Mouse (Mus musculus): ENCODE measurements around the gene Kirrel. TPM values are rescaled to one million over a fixed set of nuclear protein-coding genes. Genes with fewer than 3 reads are reported as not detected.

The Kirrel gene
- polyA plus RNA-seq, 1 experiment from 2014 or later, result 11.0 TPM

GRCm38 (mm10) chr3:87072612-87073515 is 101.7 kb downstream of the Kirrel start:
- no peak for DNase-seq (ENCODE audit: low spot score)
- no peak overlapping the region for H3K4me3 ChIP-seq (ENCODE audit: low read depth, low read length)
- ATAC-seq (ENCODE audit: insufficient read depth, low FRiP score, low TSS enrichment), result no peak
- H3K27ac ChIP-seq (ENCODE audit: low read depth, low read length), result no peak overlapping the region
- H3K9me3 ChIP-seq (ENCODE audit: control insufficient read depth, low read length), result no peaks in the 10 kb centered on the region
- H3K4me1 ChIP-seq (ENCODE audit: control insufficient read depth, insufficient read depth, low read length), result no peaks in the 10 kb centered on the region
- 43% methylated on average over 13 of the region's 13 CpGs for WGBS
- H3K9ac ChIP-seq (ENCODE audit: low read length), result no peak overlapping the region
- H3K27me3 ChIP-seq (ENCODE audit: control insufficient read depth, insufficient read depth, low read length), result no peaks in the 10 kb centered on the region
- no peaks in the 10 kb centered on the region for H3K36me3 ChIP-seq (ENCODE audit: control insufficient read depth, insufficient read depth, low read length)
- no peak overlapping the region for H3K4me2 ChIP-seq (ENCODE audit: low read depth)

GRCm38 (mm10) chr3:87072191-87072590 is 102.4 kb downstream of the Kirrel start:
- 78% methylated on average over 3 of the region's 3 CpGs for WGBS

GRCm38 (mm10) chr3:87067396-87067975 is 107.1 kb downstream of the Kirrel start:
- Histone ChIP-seq H3K4me1 (ENCODE audit: control insufficient read depth, insufficient read depth, low read length) (no peaks in the 10 kb centered on the region), H3K27ac (ENCODE audit: low read depth, low read length) (no peak overlapping the region), H3K9me3 (ENCODE audit: control insufficient read depth, low read length) (no peaks in the 10 kb centered on the region), H3K27me3 (ENCODE audit: control insufficient read depth, insufficient read depth, low read length) (no peaks in the 10 kb centered on the region), H3K36me3 (ENCODE audit: control insufficient read depth, insufficient read depth, low read length) (no peaks in the 10 kb centered on the region), H3K4me3 (ENCODE audit: low read depth, low read length) (no peak overlapping the region), H3K9ac (ENCODE audit: low read length) (no peak overlapping the region), H3K4me2 (ENCODE audit: low read depth) (no peak overlapping the region)
- 90% methylated on average over 8 of the region's 8 CpGs for WGBS
- ATAC-seq (ENCODE audit: insufficient read depth, low FRiP score, low TSS enrichment) (no peak), DNase-seq (ENCODE audit: low spot score) (no peak)

More at GRCm38 (mm10) chr3:87072191-87072590, 102.4 kb downstream of the Kirrel start:
- no peak overlapping the region for H3K4me3 ChIP-seq (ENCODE audit: low read depth, low read length)
- no peaks in the 10 kb centered on the region for H3K27me3 ChIP-seq (ENCODE audit: control insufficient read depth, insufficient read depth, low read length)
- DNase-seq (ENCODE audit: low spot score) (no peak), ATAC-seq (ENCODE audit: insufficient read depth, low FRiP score, low TSS enrichment) (no peak)
- H3K27ac ChIP-seq (ENCODE audit: low read depth, low read length), result no peak overlapping the region
- no peak overlapping the region for H3K4me2 ChIP-seq (ENCODE audit: low read depth)
- no peak overlapping the region for H3K9ac ChIP-seq (ENCODE audit: low read length)
- H3K4me1 ChIP-seq (ENCODE audit: control insufficient read depth, insufficient read depth, low read length), result no peaks in the 10 kb centered on the region
- no peaks in the 10 kb centered on the region for H3K36me3 ChIP-seq (ENCODE audit: control insufficient read depth, insufficient read depth, low read length)
- no peaks in the 10 kb centered on the region for H3K9me3 ChIP-seq (ENCODE audit: control insufficient read depth, low read length)

- H3K4me2 ChIP-seq (ENCODE audit: low read depth), result no peak overlapping the region
- no peaks in the 10 kb centered on the region for H3K9me3 ChIP-seq (ENCODE audit: control insufficient read depth, low read length)
- no peak overlapping the region for H3K27ac ChIP-seq (ENCODE audit: low read depth, low read length)
- H3K36me3 ChIP-seq (ENCODE audit: control insufficient read depth, insufficient read depth, low read length), result no peaks in the 10 kb centered on the region
- H3K9ac ChIP-seq (ENCODE audit: low read length), result no peak overlapping the region
- H3K4me1 ChIP-seq (ENCODE audit: control insufficient read depth, insufficient read depth, low read length), result no peaks in the 10 kb centered on the region
- DNase-seq (ENCODE audit: low spot score) (no peak), ATAC-seq (ENCODE audit: insufficient read depth, low FRiP score, low TSS enrichment) (no peak)
- 87% methylated on average over 1 of the region's 1 CpGs for WGBS
- no peak overlapping the region for H3K4me3 ChIP-seq (ENCODE audit: low read depth, low read length)
- no peaks in the 10 kb centered on the region for H3K27me3 ChIP-seq (ENCODE audit: control insufficient read depth, insufficient read depth, low read length)
These were observed 120.6 kb downstream of the Kirrel start for GRCm38 (mm10) chr3:87053939-87054338.

- no peak overlapping the region for H3K27ac ChIP-seq (ENCODE audit: low read depth, low read length)
- DNase-seq (ENCODE audit: low spot score), result no peak
- H3K9me3 ChIP-seq (ENCODE audit: control insufficient read depth, low read length), result no peaks in the 10 kb centered on the region
- H3K4me3 ChIP-seq (ENCODE audit: low read depth, low read length), result no peak overlapping the region
- H3K27me3 ChIP-seq (ENCODE audit: control insufficient read depth, insufficient read depth, low read length), result no peaks in the 10 kb centered on the region
- H3K36me3 ChIP-seq (ENCODE audit: control insufficient read depth, insufficient read depth, low read length), result no peaks in the 10 kb centered on the region
- H3K4me2 ChIP-seq (ENCODE audit: low read depth), result no peak overlapping the region
- H3K9ac ChIP-seq (ENCODE audit: low read length), result no peak overlapping the region
- no peaks in the 10 kb centered on the region for H3K4me1 ChIP-seq (ENCODE audit: control insufficient read depth, insufficient read depth, low read length)
- WGBS, result 90% methylated on average over 5 of the region's 5 CpGs
- no peak for ATAC-seq (ENCODE audit: insufficient read depth, low FRiP score, low TSS enrichment)
These were observed 126.7 kb downstream of the Kirrel start for GRCm38 (mm10) chr3:87047801-87048200.

GRCm38 (mm10) chr3:87041733-87042132 is 132.8 kb downstream of the Kirrel start:
- 87% methylated on average over 2 of the region's 2 CpGs for WGBS

GRCm38 (mm10) chr3:87038500-87038899 is 136.0 kb downstream of the Kirrel start:
- H3K9me3 ChIP-seq (ENCODE audit: control insufficient read depth, low read length), result no peaks in the 10 kb centered on the region
- H3K36me3 ChIP-seq (ENCODE audit: control insufficient read depth, insufficient read depth, low read length), result no peaks in the 10 kb centered on the region
- H3K27me3 ChIP-seq (ENCODE audit: control insufficient read depth, insufficient read depth, low read length), result no peaks in the 10 kb centered on the region
- no peak overlapping the region for H3K4me3 ChIP-seq (ENCODE audit: low read depth, low read length)
- H3K4me2 ChIP-seq (ENCODE audit: low read depth), result no peak overlapping the region
- ATAC-seq (ENCODE audit: insufficient read depth, low FRiP score, low TSS enrichment) (no peak), DNase-seq (ENCODE audit: low spot score) (no peak)
- H3K9ac ChIP-seq (ENCODE audit: low read length), result no peak overlapping the region
- no peak overlapping the region for H3K27ac ChIP-seq (ENCODE audit: low read depth, low read length)
- 91% methylated on average over 6 of the region's 6 CpGs for WGBS
- H3K4me1 ChIP-seq (ENCODE audit: control insufficient read depth, insufficient read depth, low read length), result no peaks in the 10 kb centered on the region

More at GRCm38 (mm10) chr3:87041733-87042132, 132.8 kb downstream of the Kirrel start:
- no peak overlapping the region for H3K9ac ChIP-seq (ENCODE audit: low read length)
- no peak for ATAC-seq (ENCODE audit: insufficient read depth, low FRiP score, low TSS enrichment)
- no peak overlapping the region for H3K4me2 ChIP-seq (ENCODE audit: low read depth)
- H3K4me3 ChIP-seq (ENCODE audit: low read depth, low read length), result no peak overlapping the region
- no peaks in the 10 kb centered on the region for H3K27me3 ChIP-seq (ENCODE audit: control insufficient read depth, insufficient read depth, low read length)
- no peaks in the 10 kb centered on the region for H3K4me1 ChIP-seq (ENCODE audit: control insufficient read depth, insufficient read depth, low read length)
- H3K27ac ChIP-seq (ENCODE audit: low read depth, low read length), result no peak overlapping the region
- no peak for DNase-seq (ENCODE audit: low spot score)
- no peaks in the 10 kb centered on the region for H3K36me3 ChIP-seq (ENCODE audit: control insufficient read depth, insufficient read depth, low read length)
- H3K9me3 ChIP-seq (ENCODE audit: control insufficient read depth, low read length), result no peaks in the 10 kb centered on the region

GRCm38 (mm10) chr3:87034061-87034460 is 140.5 kb downstream of the Kirrel start:
- Histone ChIP-seq H3K27ac (ENCODE audit: low read depth, low read length) (no peak overlapping the region), H3K4me3 (ENCODE audit: low read depth, low read length) (no peak overlapping the region), H3K9me3 (ENCODE audit: control insufficient read depth, low read length) (no peaks in the 10 kb centered on the region), H3K4me2 (ENCODE audit: low read depth) (no peak overlapping the region), H3K4me1 (ENCODE audit: control insufficient read depth, insufficient read depth, low read length) (no peaks in the 10 kb centered on the region), H3K36me3 (ENCODE audit: control insufficient read depth, insufficient read depth, low read length) (no peaks in the 10 kb centered on the region), H3K9ac (ENCODE audit: low read length) (no peak overlapping the region), H3K27me3 (ENCODE audit: control insufficient read depth, insufficient read depth, low read length) (no peaks in the 10 kb centered on the region)
- no peak for DNase-seq (ENCODE audit: low spot score)
- ATAC-seq (ENCODE audit: insufficient read depth, low FRiP score, low TSS enrichment), result no peak
- 88% methylated on average over 3 of the region's 4 CpGs for WGBS

GRCm38 (mm10) chr3:87033357-87033756 is 141.2 kb downstream of the Kirrel start:
- ATAC-seq (ENCODE audit: insufficient read depth, low FRiP score, low TSS enrichment) (0 out of 2 replicates have a peak, but pooled peaks have one; percentile 35), DNase-seq (ENCODE audit: low spot score) (peak; percentile 81)
- no peaks in the 10 kb centered on the region for H3K4me1 ChIP-seq (ENCODE audit: control insufficient read depth, insufficient read depth, low read length)
- no peak overlapping the region for H3K4me3 ChIP-seq (ENCODE audit: low read depth, low read length)
- no peaks in the 10 kb centered on the region for H3K9me3 ChIP-seq (ENCODE audit: control insufficient read depth, low read length)
- H3K27ac ChIP-seq (ENCODE audit: low read depth, low read length), result no peak overlapping the region
- no peak overlapping the region for H3K4me2 ChIP-seq (ENCODE audit: low read depth)
- H3K9ac ChIP-seq (ENCODE audit: low read length), result no peak overlapping the region
- WGBS, result 28% methylated on average over 8 of the region's 8 CpGs
- no peaks in the 10 kb centered on the region for H3K36me3 ChIP-seq (ENCODE audit: control insufficient read depth, insufficient read depth, low read length)
- H3K27me3 ChIP-seq (ENCODE audit: control insufficient read depth, insufficient read depth, low read length), result no peaks in the 10 kb centered on the region
